Mouse (Mus musculus) midbrain, postnatal 0 days (tissue): ENCODE data around the gene Gm49384. TPM values are rescaled to one million over a fixed set of nuclear protein-coding genes. Genes with fewer than 3 reads are reported as not detected.
A peak's percentile ranks its signal among the peaks of the same experiment; 100 is the strongest.

Experiments used
- ATAC-seq: fragments of 200-750 bp; cut with Nextera tagmentation; 2 replicates; pipeline ENCODE4 v1.8.0; 2017; ENCODE audit warnings: moderate number of reproducible peaks, mild to moderate bottlenecking, moderate TSS enrichment, moderate library complexity; ENCODE audit not compliant: low FRiP score
- DNase-seq: peaks from one replicate; pipeline ENCODE4 v3.0.0-alpha.2; 2015; ENCODE audit warnings: low spot score
- H3K27ac ChIP-seq: fragments of 300-500 bp; sonication (generic); 2 replicates; pipeline ENCODE4 v1.5.1; 2014; ENCODE audit warnings: low read depth, mild to moderate bottlenecking, low read length, mixed read lengths
- H3K27me3 ChIP-seq: fragments of 300-500 bp; sonication (generic); 2 replicates; pipeline ENCODE4 v1.6.1; 2014; ENCODE audit warnings: low read length, control low read depth, mixed read lengths; ENCODE audit not compliant: insufficient read depth
- H3K36me3 ChIP-seq: fragments of 300-500 bp; sonication (generic); 2 replicates; pipeline ENCODE4 v1.6.1; 2014; ENCODE audit warnings: low read length, control low read depth, mixed read lengths; ENCODE audit not compliant: insufficient read depth
- H3K4me1 ChIP-seq: fragments of 300-500 bp; sonication (generic); 2 replicates; pipeline ENCODE4 v1.6.1; 2014; ENCODE audit warnings: mild to moderate bottlenecking, control low read depth, antibody characterized with exemption, low read length, mixed read lengths; ENCODE audit not compliant: insufficient read depth
- H3K4me2 ChIP-seq: fragments of 300-500 bp; sonication (generic); 2 replicates; pipeline ENCODE4 v1.6.1; 2014; ENCODE audit warnings: low read depth, mild to moderate bottlenecking, low read length, mixed read lengths; ENCODE audit not compliant: poor library complexity, severe bottlenecking
- H3K4me3 ChIP-seq: fragments of 300-500 bp; sonication (generic); 2 replicates; pipeline ENCODE4 v1.5.1; 2014; ENCODE audit warnings: low read depth, mild to moderate bottlenecking, low read length, moderate library complexity
- H3K9ac ChIP-seq: fragments of 300-500 bp; sonication (generic); replicated peaks from 2 replicates; pipeline ENCODE4 v1.6.1; 2014; ENCODE audit warnings: mild to moderate bottlenecking, low read length, moderate library complexity, mixed read lengths; ENCODE audit not compliant: poor library complexity, severe bottlenecking
- H3K9me3 ChIP-seq: fragments of 300-500 bp; sonication (generic); 2 replicates; pipeline ENCODE4 v1.6.1; 2016; ENCODE audit warnings: low read length, control low read depth
- CTCF ChIP-seq: IDR thresholded peaks from 2 replicates; pipeline ENCODE4 v1.5.1; 2016; ENCODE audit warnings: antibody characterized with exemption, mild to moderate bottlenecking
- WGBS: fragments of 180-500 bp; shearing (Covaris S2); extraction: QIAGEN DNeasy Blood & Tissue Kit; methylation state at CpG from one replicate; pipeline ENCODE4 v1.1.7; 2014; 5-methylcytosine and 5-hydroxymethylcytosine counted together
- polyA plus RNA-seq: library from polyadenylated mRNA; unstranded; fragments of >200 nt; fragmentation: Nextera tagmentation; extraction: Ambion mirVana; gene quantifications from 2 replicates; pipeline ENCODE4 v1.2.1, GENCODE M21; 2015
- total RNA-seq: library from RNA; depleted of rRNA; stranded (reverse); fragments of >200 nt; gene quantifications from 2 replicates; pipeline ENCODE4 v1.2.3, GENCODE M21; 2014

The Gm49384 gene
- total and polyA plus RNA-seq, 2 experiments from 2014 or later = 1.2 to 2.5 TPM

- H3K36me3 ChIP-seq = no peaks in the 10 kb centered on the region
- no peak overlapping the region for H3K4me2 ChIP-seq
- no peaks in the 10 kb centered on the region for H3K27me3 ChIP-seq
- TF ChIP-seq CTCF = no peak
- no peak overlapping the region for H3K27ac ChIP-seq
- ATAC-seq (no peak), DNase-seq (no peak)
- H3K4me3 ChIP-seq = no peak overlapping the region
- no peaks in the 10 kb centered on the region for H3K4me1 ChIP-seq
- H3K9me3 ChIP-seq = no peaks in the 10 kb centered on the region
- WGBS = 90% methylated on average over 7 of the region's 7 CpGs
- no peak overlapping the region for H3K9ac ChIP-seq
Observed at GRCm38 (mm10) chr12:69216587-69216986, 12.5 kb upstream of the Gm49384 start.

GRCm38 (mm10) chr12:69215000-69215785, 11.1 kb upstream of the Gm49384 start:
- no peak for ATAC-seq
- no peak for TF ChIP-seq CTCF

GRCm38 (mm10) chr12:69214393-69214792, 10.3 kb upstream of the Gm49384 start:
- no peaks in the 10 kb centered on the region for H3K36me3 ChIP-seq
- 93% methylated on average over 7 of the region's 7 CpGs for WGBS

More at GRCm38 (mm10) chr12:69215000-69215785, 11.1 kb upstream of the Gm49384 start:
- no peaks in the 10 kb centered on the region for H3K27me3 ChIP-seq
- WGBS = 77% methylated on average over 3 of the region's 3 CpGs
- DNase-seq = no peak
- no peak overlapping the region for H3K4me3 ChIP-seq
- H3K36me3 ChIP-seq = no peaks in the 10 kb centered on the region
- H3K4me2 ChIP-seq = no peak overlapping the region
- H3K4me1 ChIP-seq = no peaks in the 10 kb centered on the region
- H3K27ac ChIP-seq = no peak overlapping the region
- H3K9me3 ChIP-seq = no peaks in the 10 kb centered on the region
- no peak overlapping the region for H3K9ac ChIP-seq

GRCm38 (mm10) chr12:69213186-69213777, 9.2 kb upstream of the Gm49384 start:
- Histone ChIP-seq H3K4me2 (no peak overlapping the region), H3K9me3 (no peaks in the 10 kb centered on the region), H3K27ac (no peak overlapping the region), H3K9ac (no peak overlapping the region), H3K4me3 (no peak overlapping the region), H3K27me3 (no peaks in the 10 kb centered on the region), H3K36me3 (no peaks in the 10 kb centered on the region), H3K4me1 (no peaks in the 10 kb centered on the region)
- ATAC-seq (no peak), DNase-seq (no peak)
- 95% methylated on average over 13 of the region's 13 CpGs for WGBS
- no peak for TF ChIP-seq CTCF

More at GRCm38 (mm10) chr12:69214393-69214792, 10.3 kb upstream of the Gm49384 start:
- Histone ChIP-seq H3K4me1 (no peaks in the 10 kb centered on the region), H3K9ac (no peak overlapping the region), H3K27me3 (no peaks in the 10 kb centered on the region), H3K4me2 (no peak overlapping the region), H3K27ac (no peak overlapping the region), H3K4me3 (no peak overlapping the region), H3K9me3 (no peaks in the 10 kb centered on the region)
- TF ChIP-seq CTCF = no peak
- no peak for ATAC-seq
- no peak for DNase-seq

- 77% methylated on average over 5 of the region's 5 CpGs for WGBS
- ATAC-seq = no peak
Observed at GRCm38 (mm10) chr12:69211057-69211456, 7.0 kb upstream of the Gm49384 start.

More at GRCm38 (mm10) chr12:69211057-69211456, 7.0 kb upstream of the Gm49384 start:
- peak; percentile 24 for DNase-seq
- no peak overlapping the region for H3K4me3 ChIP-seq
- no peaks in the 10 kb centered on the region for H3K27me3 ChIP-seq
- H3K27ac ChIP-seq = no peak overlapping the region
- no peak overlapping the region for H3K4me2 ChIP-seq
- no peaks in the 10 kb centered on the region for H3K4me1 ChIP-seq
- H3K9ac ChIP-seq = no peak overlapping the region
- no peaks in the 10 kb centered on the region for H3K36me3 ChIP-seq
- no peaks in the 10 kb centered on the region for H3K9me3 ChIP-seq
- peak; percentile 69 for TF ChIP-seq CTCF
